Mouse (Mus musculus) bone marrow, adult 2 months (tissue): ENCODE measurements around the gene Slc25a43.

ENCODE experiments used
- CTCF ChIP-seq: fragments of 200-500 bp; IDR thresholded peaks from 2 replicates; pipeline ENCODE4 v1.5.1; 2011; ENCODE audit warnings: low read length, control low read depth; ENCODE audit not compliant: control insufficient read depth, insufficient read depth
- POLR2A ChIP-seq: fragments of 200-500 bp; IDR thresholded peaks from 2 replicates; pipeline ENCODE4 v1.6.1; 2011; ENCODE audit warnings: low read depth, mild to moderate bottlenecking, control low read depth, low read length, borderline replicate concordance; ENCODE audit not compliant: control insufficient read depth

GRCm38 (mm10) chrX:36777694-36778093 lies 34.2 kb downstream of the Slc25a43 start:
- TF ChIP-seq POLR2A, result no peak
- TF ChIP-seq CTCF, result no peak
